In the genomic region with DNA sequence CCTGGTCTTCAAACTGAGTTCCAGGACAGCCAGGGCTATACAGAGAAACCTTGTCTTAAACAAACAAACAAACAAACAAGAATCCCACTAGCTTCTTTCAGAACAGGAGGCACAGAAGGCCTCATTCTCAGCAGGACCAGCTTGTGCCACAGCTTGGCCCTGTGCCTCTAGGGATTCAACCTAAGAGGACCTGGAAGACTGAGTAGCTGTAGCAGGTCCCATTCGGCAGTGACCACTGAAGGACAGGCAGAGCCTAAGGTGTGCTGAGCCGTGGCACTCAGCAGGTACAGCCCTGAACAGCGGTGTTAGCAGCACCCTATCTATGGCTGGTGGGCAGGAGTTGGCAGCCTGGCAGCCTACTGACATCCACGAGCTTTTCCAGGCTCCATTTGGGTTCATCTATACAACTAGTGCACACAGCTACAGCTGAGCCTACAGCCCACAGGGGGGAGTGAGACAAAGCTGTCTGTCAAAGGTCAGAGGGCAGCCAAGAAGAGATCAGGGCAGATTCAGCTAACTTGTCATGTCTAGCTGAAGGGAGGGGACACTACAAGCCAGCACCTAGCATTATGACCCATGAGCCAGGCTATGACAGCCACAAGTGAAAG, we compare ENCODE assay signal across 17 mouse cellular contexts.
"Had no signal": no experiment of that assay in that cellular context is flagged by ENCODE, and none has a peak within 500 bp of the region (broad histone marks: within the 10 kb centered on the region; RNA-seq: fewer than 3 reads in every experiment).

No protein-coding gene starts in this region.

- H3K4me3 ChIP-seq: layer of hippocampus, adult 2 months; limb, embryonic 10.5 days; limb, embryonic 13.5 days; liver, embryonic 12.5 days; liver, embryonic 15.5 days; midbrain, embryonic 12.5 days; myocyte; neural tube, embryonic 13.5 days had no signal

- H3K27me3 ChIP-seq: limb, embryonic 13.5 days; liver, embryonic 12.5 days; liver, embryonic 15.5 days; midbrain, embryonic 12.5 days; neural tube, embryonic 13.5 days had no signal

- H3K27ac ChIP-seq: kidney, postnatal 0 days; layer of hippocampus, adult 2 months; limb, embryonic 10.5 days; limb, embryonic 13.5 days; liver, embryonic 12.5 days; liver, embryonic 15.5 days; midbrain, embryonic 12.5 days; neural tube, embryonic 13.5 days had no signal

- DNase-seq: kidney, adult 2 months; kidney, postnatal 25 days; layer of hippocampus, adult 9-11 months; liver; lung, adult 2 months; lung, postnatal 14 days; lung, postnatal 4 days; thymus, postnatal 25 days had no signal

- H3K4me1 ChIP-seq: limb, embryonic 10.5 days; limb, embryonic 13.5 days; liver, embryonic 12.5 days; midbrain, embryonic 12.5 days; neural tube, embryonic 13.5 days had no signal
